Mouse (Mus musculus) embryonic facial prominence, embryonic 14.5 days (tissue): ENCODE data around the gene Nip7. TPM values are rescaled to one million over a fixed set of nuclear protein-coding genes. Genes with fewer than 3 reads are reported as not detected.

Experiments
- ATAC-seq: fragments of 200-750 bp; cut with Nextera tagmentation; 2 replicates; pipeline ENCODE4 v1.8.0; 2017; ENCODE audit warnings: low read depth, moderate number of reproducible peaks, moderate TSS enrichment
- DNase-seq: peaks from one replicate; pipeline ENCODE4 v3.0.0-alpha.2; 2015; ENCODE audit warnings: low spot score
- H3K27ac ChIP-seq: fragments of 300-500 bp; sonication (generic); replicated peaks from 2 replicates; pipeline ENCODE4 v1.5.1; 2014; ENCODE audit warnings: low read depth, mild to moderate bottlenecking, low read length, moderate library complexity
- H3K27me3 ChIP-seq: fragments of 300-500 bp; sonication (generic); replicated peaks from 2 replicates; pipeline ENCODE4 v1.6.1; 2014; ENCODE audit warnings: low read length; ENCODE audit not compliant: control insufficient read depth, insufficient read depth
- H3K36me3 ChIP-seq: fragments of 300-500 bp; sonication (generic); 2 replicates; pipeline ENCODE4 v1.6.1; 2014; ENCODE audit warnings: low read length, mixed read lengths; ENCODE audit not compliant: control insufficient read depth, insufficient read depth
- H3K4me1 ChIP-seq: fragments of 300-500 bp; sonication (generic); 2 replicates; pipeline ENCODE4 v1.6.1; 2014; ENCODE audit warnings: antibody characterized with exemption, low read length; ENCODE audit not compliant: control insufficient read depth, insufficient read depth
- H3K4me2 ChIP-seq: fragments of 300-500 bp; sonication (generic); 2 replicates; pipeline ENCODE4 v1.6.1; 2014; ENCODE audit warnings: low read depth, mild to moderate bottlenecking, low read length, moderate library complexity, mixed read lengths
- H3K4me3 ChIP-seq: fragments of 300-500 bp; sonication (generic); 2 replicates; pipeline ENCODE4 v1.5.1; 2014; ENCODE audit warnings: low read depth, mild to moderate bottlenecking, low read length
- H3K9ac ChIP-seq: fragments of 300-500 bp; sonication (generic); 2 replicates; pipeline ENCODE4 v1.6.1; 2014; ENCODE audit warnings: low read depth, mild to moderate bottlenecking, low read length, moderate library complexity, mixed read lengths
- H3K9me3 ChIP-seq: fragments of 300-500 bp; sonication (generic); 2 replicates; pipeline ENCODE4 v1.6.1; 2016; ENCODE audit warnings: low read length; ENCODE audit not compliant: control insufficient read depth
- WGBS: fragments of 180-500 bp; shearing (Covaris S2); extraction: QIAGEN DNeasy Blood & Tissue Kit; methylation state at CpG from one replicate; pipeline ENCODE4 v1.1.7; 2014; 5-methylcytosine and 5-hydroxymethylcytosine counted together
- polyA plus RNA-seq: library from polyadenylated mRNA; unstranded; fragments of >200 nt; fragmentation: Nextera tagmentation; extraction: Ambion mirVana; gene quantifications from 2 replicates; pipeline ENCODE4 v1.2.1, GENCODE M21; 2014

Nip7 gene
- polyA plus RNA-seq, 1 experiment from 2014 or later, result 98.4 TPM

GRCm38 (mm10) chr8:107085358-107085757 lies 28.7 kb downstream of the Nip7 start:
- Histone ChIP-seq H3K9ac (no peak overlapping the region), H3K4me1 (no peaks in the 10 kb centered on the region), H3K4me3 (no peak overlapping the region), H3K27me3 (no peaks in the 10 kb centered on the region), H3K4me2 (no peak overlapping the region), H3K27ac (no peak overlapping the region), H3K36me3 (peaks cover 86% of the 10 kb centered on the region), H3K9me3 (no peaks in the 10 kb centered on the region)
- 98% methylated on average over 17 of the region's 17 CpGs for WGBS
- DNase-seq (no peak), ATAC-seq (no peak)

GRCm38 (mm10) chr8:107086018-107086417 lies 29.3 kb downstream of the Nip7 start:
- H3K27me3 ChIP-seq, result no peaks in the 10 kb centered on the region
- peaks cover 86% of the 10 kb centered on the region for H3K36me3 ChIP-seq
- no peak overlapping the region for H3K4me3 ChIP-seq
- no peak overlapping the region for H3K9ac ChIP-seq
- DNase-seq, result no peak
- no peaks in the 10 kb centered on the region for H3K4me1 ChIP-seq
- 95% methylated on average over 5 of the region's 5 CpGs for WGBS
- H3K27ac ChIP-seq, result no peak overlapping the region
- no peak for ATAC-seq
- no peak overlapping the region for H3K4me2 ChIP-seq
- no peaks in the 10 kb centered on the region for H3K9me3 ChIP-seq

- Histone ChIP-seq H3K4me2 (no peak overlapping the region), H3K4me3 (no peak overlapping the region), H3K27ac (no peak overlapping the region), H3K36me3 (peaks cover 80% of the 10 kb centered on the region), H3K4me1 (no peaks in the 10 kb centered on the region), H3K9ac (no peak overlapping the region), H3K27me3 (no peaks in the 10 kb centered on the region), H3K9me3 (no peaks in the 10 kb centered on the region)
- ATAC-seq (no peak), DNase-seq (no peak)
- 92% methylated on average over 5 of the region's 5 CpGs for WGBS
These were observed 31.9 kb downstream of the Nip7 start for GRCm38 (mm10) chr8:107088526-107089063.

GRCm38 (mm10) chr8:107090531-107090930 lies 33.9 kb downstream of the Nip7 start:
- ATAC-seq (no peak), DNase-seq (no peak)
- WGBS, result 97% methylated on average over 7 of the region's 7 CpGs
- Histone ChIP-seq H3K9ac (no peak overlapping the region), H3K4me1 (peaks cover 10% of the 10 kb centered on the region), H3K27me3 (no peaks in the 10 kb centered on the region), H3K36me3 (peaks cover 75% of the 10 kb centered on the region), H3K4me2 (no peak overlapping the region), H3K9me3 (no peaks in the 10 kb centered on the region), H3K27ac (no peak overlapping the region), H3K4me3 (no peak overlapping the region)

- ATAC-seq (peak; percentile 78), DNase-seq (peak; percentile 42)
- Histone ChIP-seq H3K27me3 (no peaks in the 10 kb centered on the region), H3K27ac (peak overlapping the region; percentile 93), H3K36me3 (peaks cover 27% of the 10 kb centered on the region), H3K9ac (peak overlapping the region; percentile 94), H3K9me3 (no peaks in the 10 kb centered on the region), H3K4me1 (peaks cover 10% of the 10 kb centered on the region), H3K4me3 (peak overlapping the region; percentile 88), H3K4me2 (peak overlapping the region; percentile 74)
- under 1% methylated on average over 25 of the region's 53 CpGs for WGBS
These were observed 39.2 kb downstream of the Nip7 start for GRCm38 (mm10) chr8:107095717-107096365.

GRCm38 (mm10) chr8:107096366-107097036 lies 39.8 kb downstream of the Nip7 start, which contains the start of gene Terf2:
Gene Terf2, minus strand, starts transcription at chr8:107096547.
- DNase-seq (peak; percentile 98), ATAC-seq (peak; percentile 97)
- Histone ChIP-seq H3K9ac (peak within 1 kb of the TSS; percentile 94), H3K27me3 (no peaks in the 10 kb centered on the region), H3K4me1 (peaks cover 10% of the 10 kb centered on the region), H3K36me3 (peaks cover 22% of the 10 kb centered on the region; the same call in 1 of the 2 replicates), H3K27ac (peak within 1 kb of the TSS; percentile 93), H3K4me2 (peak within 1 kb of the TSS; percentile 74), H3K9me3 (no peaks in the 10 kb centered on the region), H3K4me3 (peak within 1 kb of the TSS; percentile 88)
- 7% methylated on average over 15 of the region's 39 CpGs for WGBS

- Histone ChIP-seq H3K27ac (no peak overlapping the region), H3K9me3 (no peaks in the 10 kb centered on the region), H3K4me2 (no peak overlapping the region), H3K36me3 (no peaks in the 10 kb centered on the region), H3K27me3 (no peaks in the 10 kb centered on the region), H3K4me1 (no peaks in the 10 kb centered on the region), H3K4me3 (no peak overlapping the region), H3K9ac (no peak overlapping the region)
- peak; percentile 41 for DNase-seq
- ATAC-seq, result no peak
- 55% methylated on average over 2 of the region's 2 CpGs for WGBS
These were observed 44.0 kb downstream of the Nip7 start for GRCm38 (mm10) chr8:107100635-107101034.

- Histone ChIP-seq H3K4me1 (no peaks in the 10 kb centered on the region; the same call in 1 of the 2 replicates), H3K4me3 (no peak overlapping the region), H3K36me3 (no peaks in the 10 kb centered on the region), H3K9ac (no peak overlapping the region), H3K27ac (no peak overlapping the region), H3K27me3 (no peaks in the 10 kb centered on the region), H3K9me3 (no peaks in the 10 kb centered on the region), H3K4me2 (no peak overlapping the region)
- WGBS, result 13% methylated on average over 4 of the region's 4 CpGs
- peak; percentile 57; the same call in 1 of the 2 replicates for ATAC-seq
- DNase-seq, result peak; percentile 76
These were observed 47.9 kb downstream of the Nip7 start for GRCm38 (mm10) chr8:107104547-107104946.
